Mouse (Mus musculus) cerebellum, adult 9-10 months (tissue): Measurements from ENCODE around the gene Cdipt.

Experiments used
- DNase-seq: peaks from one replicate; pipeline ENCODE4 v3.0.0; 2022

Gene Cdipt

GRCm38 (mm10) chr7:126975893-126975949 is at the start of gene Cdipt:
Gene Cdipt (plus strand): TSS chr7:126975914.
- no peak for DNase-seq

- no peak for DNase-seq
These were observed 49.4 kb upstream of the Cdipt start for GRCm38 (mm10) chr7:126926299-126926698.

- DNase-seq, result peak; percentile 88
These were observed 47.2 kb upstream of the Cdipt start, which contains the start of gene Kctd13 for GRCm38 (mm10) chr7:126928384-126929037. Gene Kctd13 (plus strand): TSS chr7:126928879.

- DNase-seq, result no peak
These were observed 46.7 kb upstream of the Cdipt start for GRCm38 (mm10) chr7:126929046-126929445.

GRCm38 (mm10) chr7:126932652-126933051 is 43.1 kb upstream of the Cdipt start:
- peak; percentile 5 for DNase-seq

GRCm38 (mm10) chr7:126941171-126941570 is 34.5 kb upstream of the Cdipt start:
- no peak for DNase-seq

GRCm38 (mm10) chr7:126941801-126942200 is 33.9 kb upstream of the Cdipt start:
- no peak for DNase-seq

- peak; percentile 62 for DNase-seq
These were observed 29.2 kb upstream of the Cdipt start for GRCm38 (mm10) chr7:126946530-126946929.

GRCm38 (mm10) chr7:126948626-126949025 is 27.1 kb upstream of the Cdipt start:
- peak; percentile 60 for DNase-seq

GRCm38 (mm10) chr7:126949403-126949792 is 26.3 kb upstream of the Cdipt start, which contains the start of gene Asphd1:
Gene Asphd1 (minus strand): TSS chr7:126949582.
- no peak for DNase-seq

- peak; percentile 92 for DNase-seq
These were observed 25.7 kb upstream of the Cdipt start, which contains the start of gene Sez6l2 for GRCm38 (mm10) chr7:126949793-126950646. Gene Sez6l2 (plus strand): TSS chr7:126950563.

- peak; percentile 68 for DNase-seq
These were observed 24.8 kb upstream of the Cdipt start for GRCm38 (mm10) chr7:126950647-126951615.

- no peak for DNase-seq
These were observed 24.0 kb upstream of the Cdipt start for GRCm38 (mm10) chr7:126951741-126952140.

GRCm38 (mm10) chr7:126952646-126953045 is 23.1 kb upstream of the Cdipt start:
- no peak for DNase-seq

- no peak for DNase-seq
These were observed 20.6 kb upstream of the Cdipt start for GRCm38 (mm10) chr7:126955125-126955524.

GRCm38 (mm10) chr7:126959780-126960179 is 15.9 kb upstream of the Cdipt start:
- no peak for DNase-seq

- DNase-seq, result no peak
These were observed 14.6 kb upstream of the Cdipt start for GRCm38 (mm10) chr7:126961095-126961494.

- no peak for DNase-seq
These were observed 13.7 kb upstream of the Cdipt start for GRCm38 (mm10) chr7:126961965-126962364.

- DNase-seq, result no peak
These were observed 12.0 kb upstream of the Cdipt start for GRCm38 (mm10) chr7:126963548-126964286.

- DNase-seq, result peak; percentile 81
These were observed 10.1 kb upstream of the Cdipt start for GRCm38 (mm10) chr7:126965568-126965967.

- no peak for DNase-seq
These were observed 8.4 kb upstream of the Cdipt start for GRCm38 (mm10) chr7:126967361-126967760.

GRCm38 (mm10) chr7:126975493-126975892 is 221 bp upstream of the Cdipt start:
- DNase-seq, result no peak
